13 mouse cellular contexts compared by ENCODE assay signal in genomic region chr16:49886403-49887066, GRCm38 (mm10).
"Had no signal": no experiment of that assay in that cellular context is flagged by ENCODE, and none has a peak within 500 bp of the region (broad histone marks: within the 10 kb centered on the region; RNA-seq: fewer than 3 reads in every experiment).

No protein-coding gene starts in this region.

- H3K4me1 ChIP-seq: midbrain, embryonic 13.5 days; stomach, embryonic 15.5 days had no signal

- H3K36me3 ChIP-seq: limb, embryonic 10.5 days; stomach, embryonic 15.5 days had no signal

- H3K4me2 ChIP-seq: lung, embryonic 14.5 days; midbrain, embryonic 13.5 days; stomach, embryonic 15.5 days had no signal

- H3K9ac ChIP-seq: liver, embryonic 14.5 days; lung, embryonic 14.5 days; midbrain, embryonic 13.5 days; stomach, embryonic 15.5 days had no signal

- H3K9me3 ChIP-seq: limb, embryonic 10.5 days; midbrain, embryonic 13.5 days; stomach, embryonic 15.5 days had no signal

- H3K27ac ChIP-seq: left cerebral cortex, adult 2 months; limb, embryonic 10.5 days; liver, embryonic 14.5 days; macrophage; midbrain, embryonic 13.5 days; stomach, embryonic 15.5 days had no signal

- ATAC-seq: midbrain, embryonic 13.5 days had no signal

- H3K4me3 ChIP-seq: left cerebral cortex, adult 2 months; limb, embryonic 10.5 days; midbrain, embryonic 13.5 days; stomach, embryonic 15.5 days had no signal

- H3K27me3 ChIP-seq: midbrain, embryonic 13.5 days; stomach, embryonic 15.5 days had no signal

- DNase-seq: kidney, adult 18-20 months; kidney, postnatal 10 days; kidney, postnatal 4 days; lung, embryonic 14.5 days; right cerebral cortex, postnatal 14 days; thymus, adult 2 months; thymus, postnatal 25 days had no signal
